Mouse (Mus musculus): Measurements from ENCODE around the gene Stac2.

Stac2 gene

DNA sequence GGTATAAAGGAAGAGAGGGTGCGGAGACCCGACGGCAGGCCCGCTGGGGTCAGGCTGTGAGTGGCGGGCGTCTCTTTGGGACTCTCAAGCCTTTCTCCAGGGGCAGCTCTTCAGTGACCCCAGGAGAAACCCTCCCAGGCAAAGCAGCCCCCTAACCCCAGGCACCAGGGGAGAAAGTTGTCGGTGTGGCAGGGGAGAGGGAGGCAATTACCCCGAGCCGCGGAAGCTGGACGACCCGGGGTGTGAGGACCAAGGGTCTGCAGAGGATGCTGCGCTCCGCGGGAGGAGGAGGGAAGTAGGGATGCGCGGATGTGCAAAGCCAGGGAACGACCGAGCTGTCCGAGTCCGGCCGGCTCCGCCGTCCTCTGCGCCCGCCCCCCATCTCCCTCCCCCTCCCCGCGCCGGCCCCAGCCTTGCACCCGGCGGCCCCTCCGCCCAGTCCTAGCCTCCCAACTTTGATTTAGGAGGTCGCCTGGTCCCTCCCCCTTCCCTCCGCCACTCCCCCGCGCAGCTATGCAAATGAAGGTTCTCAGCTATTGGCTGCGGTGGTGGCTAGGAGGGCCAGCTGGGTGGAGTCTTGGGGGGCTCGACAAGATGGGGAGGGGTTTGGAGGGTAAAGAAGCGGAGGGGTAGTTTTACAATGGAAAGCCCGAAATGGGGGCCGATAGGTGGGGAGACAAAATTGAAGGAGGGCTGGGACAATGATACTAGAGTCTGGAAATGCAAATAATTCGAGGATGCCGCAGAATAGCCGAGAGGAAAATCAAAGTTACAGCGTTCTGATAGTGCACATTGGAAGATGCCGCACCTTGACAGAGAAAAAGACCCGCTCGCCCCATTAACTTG is at the start of gene Stac2:
TSS of gene Stac2 (minus strand) at position 474 of the 846 bp plus-strand sequence.
- DNase-seq (ENCODE audit: low spot score) = no peak

DNA sequence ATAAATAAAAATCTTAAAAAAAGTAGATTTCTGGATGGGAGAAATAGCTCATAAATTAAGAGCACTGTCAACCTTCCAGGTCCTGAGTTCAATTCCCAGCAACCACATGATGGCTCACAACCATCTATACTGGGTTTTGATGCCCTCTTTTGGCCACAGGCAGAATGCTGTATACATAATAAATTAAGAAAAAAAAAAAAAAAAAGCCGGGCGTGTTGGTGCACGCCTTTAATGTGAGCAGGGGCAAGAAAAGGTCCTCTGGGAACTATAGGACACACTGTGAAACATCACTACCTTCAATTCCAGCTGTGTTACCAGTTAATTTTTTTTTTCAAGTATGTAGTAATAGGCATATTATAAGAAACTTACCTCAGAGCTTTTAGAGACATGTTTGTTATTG is 48.1 kb upstream of the Stac2 start:
- no peak for DNase-seq (ENCODE audit: low spot score)

DNA sequence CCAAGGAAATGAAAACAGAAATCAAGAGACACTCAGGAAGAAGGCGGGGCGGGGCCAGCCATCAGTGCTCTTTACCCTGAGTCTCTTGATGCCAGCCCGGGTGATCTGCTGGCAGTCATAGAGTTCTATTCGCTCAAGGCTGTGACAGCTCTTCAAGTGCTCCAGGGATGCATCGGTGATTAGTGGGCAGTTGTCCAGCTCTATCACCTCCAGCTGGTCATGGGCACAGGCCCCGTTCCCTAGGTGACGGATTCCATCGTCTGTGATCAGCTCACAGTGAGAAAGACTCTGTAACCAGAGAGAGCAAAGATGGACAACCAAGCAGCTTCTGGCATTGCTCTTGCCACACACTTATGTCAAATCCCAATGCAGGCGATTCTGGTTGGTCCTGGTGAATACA is 37.3 kb upstream of the Stac2 start:
- DNase-seq (ENCODE audit: low spot score) = no peak

DNA sequence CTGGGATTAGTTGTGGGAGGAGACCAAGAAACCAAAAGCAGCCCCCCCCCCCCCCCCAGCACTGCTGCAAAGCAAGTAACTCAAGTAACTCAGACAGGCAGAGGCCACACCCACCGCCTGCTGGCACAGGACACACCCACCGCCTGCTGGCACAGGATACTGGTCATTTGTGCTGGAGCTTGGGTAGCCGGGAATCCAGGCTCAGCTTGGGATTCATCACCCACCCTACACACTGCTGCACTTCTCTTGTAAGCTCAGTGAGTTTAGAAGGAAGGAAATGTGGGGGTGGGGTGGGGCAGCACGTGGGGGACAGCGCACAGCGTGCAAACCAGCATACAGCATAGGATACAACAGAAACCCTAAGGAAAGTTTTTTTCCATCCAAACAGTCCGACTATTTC is 35.0 kb upstream of the Stac2 start:
- no peak for DNase-seq (ENCODE audit: low spot score)

DNA sequence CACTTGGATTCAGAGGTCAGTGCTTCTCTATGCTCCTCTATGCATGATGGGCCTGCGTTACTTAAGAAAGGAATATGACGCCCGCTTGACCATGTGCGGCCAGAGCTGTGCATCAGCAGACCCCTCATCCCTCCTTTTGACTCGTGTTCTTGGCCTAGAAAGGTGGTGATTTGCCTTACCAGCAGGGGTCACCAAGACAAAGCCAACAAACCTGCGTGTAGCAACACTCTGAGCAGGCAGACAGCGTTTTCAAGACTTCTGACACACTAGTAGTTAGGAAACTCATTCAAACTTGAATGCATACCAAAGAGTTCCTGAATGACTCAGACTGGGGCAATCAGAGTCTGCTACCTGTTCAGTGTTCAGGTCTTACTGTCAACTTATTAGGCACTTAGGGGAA is 33.3 kb upstream of the Stac2 start:
- no peak for DNase-seq (ENCODE audit: low spot score)

DNA sequence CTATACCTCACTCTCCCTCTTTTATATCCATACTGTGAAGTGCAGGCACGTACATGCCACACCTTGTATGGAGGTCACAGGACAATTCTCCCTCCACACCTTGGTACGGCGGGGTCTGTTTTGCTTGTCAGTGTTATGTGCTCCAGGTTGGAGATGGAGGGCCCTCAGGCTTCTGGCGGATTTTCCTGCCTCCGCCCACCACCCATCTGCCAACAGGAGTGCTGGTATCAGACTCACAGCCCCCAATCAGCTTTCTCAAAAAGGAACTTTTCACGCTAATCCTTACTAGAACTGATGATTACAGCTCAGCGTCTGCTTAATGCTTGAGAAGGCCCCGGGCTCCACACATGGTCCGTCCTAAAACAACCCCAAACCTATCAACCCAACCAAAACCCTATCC is 32.9 kb upstream of the Stac2 start:
- no peak for DNase-seq (ENCODE audit: low spot score)

DNA sequence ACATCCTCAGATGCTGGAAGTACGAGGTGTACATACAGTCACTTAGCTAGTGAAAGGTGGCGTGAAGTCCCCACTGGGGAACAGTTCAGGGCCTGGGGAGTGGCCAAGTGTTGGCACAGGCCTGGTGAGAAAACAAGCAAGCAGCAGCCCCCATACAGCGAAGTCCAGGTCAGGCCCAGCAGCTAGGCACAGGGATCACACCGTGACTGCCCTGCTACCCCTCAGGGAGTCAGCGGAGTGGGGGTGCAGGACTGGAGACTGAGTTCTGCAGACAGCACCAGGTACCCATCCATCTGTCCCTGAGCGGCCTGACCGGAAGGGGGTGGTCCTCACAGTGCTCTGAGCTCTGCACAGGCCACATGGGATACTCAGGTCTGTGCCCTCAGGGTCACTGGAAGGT is 29.5 kb upstream of the Stac2 start:
- no peak for DNase-seq (ENCODE audit: low spot score)

DNA sequence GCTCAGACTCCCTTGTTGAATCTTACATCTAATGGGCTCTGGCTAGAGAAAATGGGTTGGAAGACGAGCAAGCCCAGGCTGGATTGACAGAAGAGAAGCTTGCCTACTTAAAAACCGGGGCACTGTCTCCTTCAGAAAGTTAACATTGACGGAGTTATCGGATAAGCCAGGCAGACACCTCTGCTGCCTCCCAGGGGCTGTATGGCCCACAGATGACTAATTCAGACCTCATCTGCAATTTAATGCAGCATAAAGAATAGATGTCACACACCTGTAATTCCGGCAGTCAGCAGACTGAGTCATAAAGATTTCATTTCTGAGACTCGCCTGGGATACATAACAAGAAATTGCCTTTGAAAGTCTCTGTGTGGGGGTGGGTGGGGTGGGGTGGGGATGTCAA is 27.2 kb upstream of the Stac2 start:
- no peak for DNase-seq (ENCODE audit: low spot score)

DNA sequence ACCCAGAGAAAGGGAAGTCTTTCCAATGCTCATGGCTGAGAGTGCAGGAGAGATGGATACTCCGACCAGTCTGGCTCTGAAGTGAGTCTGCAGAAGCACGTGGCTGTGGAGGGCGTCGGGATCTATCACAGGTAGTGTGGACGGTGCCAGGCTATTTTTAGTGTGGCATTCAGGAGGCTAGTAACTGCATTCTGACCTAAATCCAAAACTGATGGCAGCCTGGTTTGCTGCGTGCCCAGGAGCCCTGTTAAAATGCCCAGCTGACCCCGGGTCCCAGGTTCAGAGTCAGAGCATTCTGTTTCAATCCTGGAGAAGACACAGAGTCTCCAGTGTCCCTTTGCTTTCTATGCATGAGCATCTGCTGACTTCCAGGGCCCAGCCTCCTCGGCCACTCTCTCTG is 23.8 kb upstream of the Stac2 start:
- no peak for DNase-seq (ENCODE audit: low spot score)

DNA sequence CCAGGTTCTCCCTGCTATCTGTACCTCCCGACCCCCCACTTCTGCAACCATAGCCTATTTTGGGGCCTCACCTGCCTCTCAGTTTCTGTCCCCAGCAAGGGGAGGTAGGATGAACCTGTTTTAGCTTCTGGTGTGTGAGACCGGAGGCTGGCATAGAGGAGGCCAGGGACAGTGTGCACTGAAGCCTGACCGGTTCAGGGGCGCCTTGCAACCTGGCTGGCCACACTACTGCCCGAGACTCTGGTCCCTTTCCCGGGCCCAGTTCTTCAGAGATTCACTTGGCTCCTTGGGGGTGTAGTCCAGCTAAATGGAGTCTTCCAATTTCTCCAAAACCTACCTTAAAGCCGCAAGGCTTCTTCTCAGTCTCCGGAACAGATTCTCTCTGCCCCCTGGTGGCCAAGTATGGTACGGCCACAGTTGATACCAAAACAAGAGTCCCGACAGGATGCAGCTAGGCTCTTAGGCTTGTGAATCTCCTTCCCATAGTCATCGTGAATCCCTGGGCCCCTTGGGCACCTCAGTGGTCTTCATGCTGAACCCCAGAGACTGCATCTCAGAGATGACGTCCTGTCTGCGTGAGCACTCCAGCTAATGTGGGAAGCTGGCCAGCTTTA is 22.0 kb upstream of the Stac2 start:
- peak; percentile 72 for DNase-seq (ENCODE audit: low spot score)

DNA sequence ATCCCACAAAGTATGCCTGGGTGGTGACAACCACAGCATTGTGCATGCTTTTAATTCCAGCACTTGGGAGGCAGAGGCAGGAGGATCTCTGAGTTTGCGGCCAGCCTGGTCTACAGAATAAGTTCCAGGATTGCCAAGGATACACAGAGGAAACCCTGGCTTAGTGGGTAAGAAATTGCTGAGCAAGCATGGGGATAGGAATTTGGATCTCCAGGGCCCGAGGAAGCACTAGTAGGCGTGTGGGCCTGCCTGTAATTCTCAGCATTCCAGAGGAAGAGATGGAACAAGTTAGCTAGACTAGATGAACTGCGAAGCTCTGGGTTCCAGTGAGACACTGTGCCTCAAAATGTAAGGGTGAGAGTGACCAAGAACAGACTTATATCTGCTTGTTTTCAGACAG is 20.2 kb upstream of the Stac2 start:
- DNase-seq (ENCODE audit: low spot score) = no peak

DNA sequence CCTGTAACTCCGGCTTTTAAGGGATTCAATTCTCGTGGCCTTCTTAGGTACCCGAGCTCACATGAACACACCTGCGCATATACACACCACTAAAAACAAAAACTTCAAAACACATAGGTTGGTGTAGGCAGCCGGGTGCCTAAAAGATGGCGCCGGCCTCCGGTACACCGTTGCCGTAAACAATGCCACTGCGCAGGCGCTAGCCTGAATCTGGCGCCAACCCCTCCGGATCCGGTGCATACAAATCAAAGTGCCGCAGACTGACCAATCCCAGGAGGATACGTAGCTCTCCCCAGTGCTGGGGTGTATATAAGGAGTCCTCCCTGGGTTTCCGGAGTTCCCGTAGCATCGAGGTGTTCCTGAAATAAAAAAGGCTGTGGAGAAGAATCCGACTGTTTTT is 14.0 kb upstream of the Stac2 start:
- DNase-seq (ENCODE audit: low spot score) = no peak

DNA sequence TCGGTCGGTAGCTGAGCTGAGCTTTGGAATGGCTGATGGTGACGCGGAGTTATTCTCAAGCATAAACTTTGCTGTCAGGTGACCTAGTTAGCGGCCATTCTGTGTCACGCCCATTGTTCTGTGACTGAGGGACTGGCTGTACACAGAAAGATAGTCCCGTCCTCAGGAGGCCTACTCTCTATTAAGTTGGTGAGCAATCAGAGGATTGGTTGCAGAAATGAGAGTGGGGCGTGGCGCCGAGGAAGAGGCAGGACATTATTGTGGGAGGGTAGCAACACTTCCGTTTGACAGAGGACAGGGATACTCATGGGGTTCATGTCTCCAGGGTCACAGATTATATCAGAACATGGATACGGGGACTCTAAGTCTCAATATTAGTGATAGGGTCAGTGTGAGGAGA is 12.9 kb upstream of the Stac2 start:
- no peak for DNase-seq (ENCODE audit: low spot score)

DNA sequence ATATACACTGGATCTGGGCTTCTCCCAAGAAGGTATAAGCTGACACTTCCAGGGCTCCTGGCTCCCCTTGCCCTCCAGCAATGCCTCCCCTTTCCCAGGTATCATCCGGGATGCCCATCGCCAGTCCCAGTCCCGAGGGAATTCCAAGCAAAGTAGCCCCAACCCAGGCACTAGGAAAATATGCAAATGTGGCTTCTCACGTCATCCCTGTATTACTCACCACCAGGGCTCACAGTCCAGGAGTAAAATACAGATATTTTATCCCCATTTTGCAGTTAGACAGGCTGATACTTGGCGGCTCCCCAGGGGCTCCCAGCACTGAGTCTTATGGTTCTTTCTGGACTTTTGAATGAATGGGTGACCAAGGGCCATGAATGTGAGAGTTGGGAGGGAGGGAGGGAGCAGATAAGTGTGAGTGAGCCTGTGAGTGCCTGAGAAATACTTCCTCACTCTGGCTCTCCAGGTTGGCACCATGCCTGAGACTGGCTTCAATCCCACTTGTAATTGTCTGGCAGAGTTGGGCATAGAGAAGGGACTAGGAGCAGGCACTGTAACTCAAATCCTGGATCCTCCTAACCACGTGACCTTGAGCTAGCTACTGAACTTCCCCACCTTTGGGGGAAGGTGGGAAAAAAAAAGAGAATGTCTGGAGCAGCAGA is 8.8 kb upstream of the Stac2 start:
- DNase-seq (ENCODE audit: low spot score) = no peak

DNA sequence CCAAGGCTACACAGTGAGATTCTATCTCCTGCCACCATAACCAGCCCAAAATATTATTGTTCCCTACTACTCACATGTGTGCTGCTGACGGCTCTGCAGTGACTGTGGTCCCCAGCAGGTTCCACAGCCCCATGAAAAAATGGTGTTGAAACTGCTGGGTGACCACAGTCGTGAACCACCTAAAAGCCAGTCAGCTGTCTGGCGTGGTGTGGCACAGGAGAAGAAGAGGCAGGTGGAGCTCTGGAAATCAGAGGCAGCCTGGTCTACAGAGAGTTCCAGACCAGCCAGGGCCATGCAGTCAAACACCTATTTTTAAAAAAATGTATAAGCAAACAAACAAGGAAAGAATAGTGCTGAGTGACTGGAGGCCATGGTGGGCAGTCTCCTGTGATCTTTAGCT is 8.2 kb upstream of the Stac2 start:
- no peak for DNase-seq (ENCODE audit: low spot score)

DNA sequence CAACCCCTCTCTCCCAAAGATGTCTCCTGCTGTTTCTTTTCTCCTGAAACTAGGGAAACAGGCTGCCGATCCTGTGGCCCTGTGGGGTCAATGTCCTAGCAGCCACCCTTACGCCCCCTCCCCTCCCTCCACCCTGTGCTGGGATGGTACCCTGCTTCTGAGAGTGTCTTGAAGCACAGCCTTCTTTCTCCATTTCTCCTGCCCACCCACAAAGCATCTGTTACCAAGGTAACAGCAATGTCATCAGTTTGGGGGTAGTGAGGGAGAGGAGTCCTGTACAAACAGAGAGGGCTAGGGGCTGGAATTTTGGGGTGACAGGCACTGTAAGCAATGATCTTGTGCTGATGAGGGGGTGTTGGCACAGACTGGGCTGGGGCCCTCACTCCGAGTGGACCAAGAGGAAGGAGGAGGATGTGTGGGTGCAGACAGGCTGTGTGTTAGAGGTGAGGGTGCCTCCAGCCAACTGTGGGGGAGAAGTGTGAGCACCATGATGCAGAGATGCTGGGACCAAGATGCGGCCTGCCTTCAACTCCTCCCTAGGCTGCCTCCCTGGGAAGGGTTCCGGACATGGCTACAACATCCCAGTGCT is 6.9 kb upstream of the Stac2 start:
- DNase-seq (ENCODE audit: low spot score) = no peak

DNA sequence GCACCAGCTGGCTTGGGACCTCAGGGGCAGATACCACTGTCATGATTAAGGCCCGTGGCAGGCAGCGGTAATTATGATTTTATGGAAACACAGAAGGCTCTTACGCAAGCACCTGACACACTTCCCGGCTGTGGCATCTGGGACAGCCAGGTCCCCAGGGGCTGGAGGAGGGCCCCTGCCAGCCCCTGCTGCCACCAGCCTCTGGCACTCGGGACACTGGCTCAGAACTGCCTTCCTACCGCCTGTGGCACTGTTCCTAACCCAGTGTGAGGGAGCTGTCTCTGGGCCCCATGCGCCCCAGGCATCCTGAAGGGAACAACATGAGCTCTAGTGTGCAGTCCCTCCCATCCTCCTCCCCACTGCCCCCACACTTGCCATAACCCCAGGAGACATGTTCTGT is 6.4 kb upstream of the Stac2 start:
- DNase-seq (ENCODE audit: low spot score) = no peak

DNA sequence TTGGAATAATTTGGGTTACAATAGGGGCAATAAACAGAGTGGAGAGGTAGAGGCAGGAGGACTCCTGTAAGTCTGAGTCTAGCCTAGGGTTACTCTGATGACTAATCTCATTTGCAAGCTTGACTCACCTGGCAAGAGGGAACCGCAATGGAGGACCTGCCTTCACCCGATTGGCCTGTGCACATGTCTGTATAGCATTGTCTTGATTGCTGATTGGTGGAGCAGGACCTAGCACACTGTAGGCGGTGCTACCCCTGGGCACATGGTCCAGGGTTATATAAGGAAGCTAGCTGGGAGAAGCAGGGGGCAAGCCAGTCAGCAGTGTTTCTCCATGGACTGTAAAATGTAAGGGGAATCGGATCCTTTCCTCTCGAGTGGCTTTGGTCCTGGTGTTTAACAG is 4.7 kb upstream of the Stac2 start:
- no peak for DNase-seq (ENCODE audit: low spot score)

DNA sequence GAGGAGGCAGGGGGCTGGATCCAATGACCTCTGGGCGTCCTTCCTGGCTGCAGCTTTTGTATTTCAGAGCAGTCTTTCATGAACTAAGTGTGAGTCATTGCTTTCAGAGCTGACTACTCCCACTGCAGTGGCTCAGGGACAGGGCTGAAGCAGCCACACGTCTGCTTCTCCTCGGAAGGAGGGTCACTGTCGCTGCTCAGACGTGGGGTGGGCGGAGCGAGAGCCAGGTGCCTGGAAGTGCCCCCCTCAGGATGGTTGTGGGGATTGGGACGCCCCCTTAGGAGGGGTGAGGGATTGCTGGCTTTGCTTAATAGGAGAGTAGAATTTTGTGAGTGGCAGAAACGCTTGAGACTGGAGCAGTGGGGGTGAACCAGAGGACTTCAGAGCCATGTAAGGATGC is 4.2 kb upstream of the Stac2 start:
- DNase-seq (ENCODE audit: low spot score) = no peak

DNA sequence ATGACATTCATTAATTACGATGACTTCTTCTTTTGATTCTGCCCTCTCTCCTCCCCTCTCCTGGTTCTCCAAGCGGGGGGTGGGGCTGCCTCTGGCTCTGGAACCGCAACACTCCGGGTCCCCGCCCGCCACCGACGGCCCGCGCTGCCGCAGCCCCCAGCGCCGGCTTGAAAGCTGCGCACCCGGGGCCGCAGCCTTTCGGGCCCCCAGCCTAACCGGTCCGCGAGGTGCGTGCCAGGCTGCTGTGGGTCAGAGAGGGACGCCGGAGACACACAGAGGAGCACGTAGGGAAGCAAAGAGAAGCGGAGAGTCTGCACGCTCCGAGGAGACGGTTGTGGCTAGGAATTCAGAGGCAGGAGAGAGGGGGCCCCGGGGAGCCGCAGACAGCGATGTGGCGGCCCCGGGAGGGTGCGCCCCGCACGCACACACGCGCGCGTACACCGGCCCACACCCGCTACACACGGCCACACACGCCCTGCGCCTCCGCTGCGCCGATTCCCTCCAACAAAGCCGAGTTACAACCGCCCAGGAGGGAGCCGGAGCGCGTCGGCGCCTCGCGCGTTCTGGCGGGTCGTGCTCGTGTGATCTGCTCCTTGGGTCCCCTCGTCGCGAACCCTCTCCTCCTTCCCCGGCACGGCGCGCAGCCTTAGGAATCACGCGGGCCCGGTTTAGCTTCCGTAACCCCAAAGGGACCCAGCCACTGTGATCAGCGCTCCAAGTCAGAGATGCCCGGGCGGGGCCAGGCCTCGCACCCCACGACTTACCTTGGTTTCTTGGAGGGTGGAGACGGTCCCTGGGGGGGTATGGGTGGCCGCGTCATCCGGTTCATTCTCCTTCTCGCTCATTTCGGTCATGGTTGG is 903 bp downstream of the Stac2 start:
- no peak for DNase-seq (ENCODE audit: low spot score)

DNA sequence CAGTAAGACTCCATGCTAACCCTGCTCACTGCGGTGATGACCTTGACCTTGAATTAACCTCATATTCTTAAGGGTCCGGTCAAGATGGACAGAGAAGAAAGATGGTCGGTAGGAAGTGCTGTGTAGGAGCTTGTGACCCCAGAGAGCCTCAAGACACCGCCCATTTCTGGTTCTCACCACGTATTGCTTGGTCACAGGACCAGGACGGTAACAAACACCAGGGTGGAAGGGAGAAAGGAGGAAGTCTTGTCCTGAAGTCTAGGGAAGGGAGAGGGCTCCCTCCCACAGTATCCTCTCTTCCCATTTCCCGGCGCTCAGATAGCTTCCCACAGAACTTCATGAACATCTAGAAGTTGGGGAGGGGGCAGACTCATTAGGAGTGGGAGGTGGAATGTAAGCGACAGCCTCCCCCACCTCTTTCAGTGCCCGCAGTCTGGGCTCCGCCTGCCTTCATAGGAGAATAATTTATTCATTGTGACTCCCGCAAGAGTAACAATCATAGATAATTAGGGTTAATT is 1.6 kb downstream of the Stac2 start:
- no peak for DNase-seq (ENCODE audit: low spot score)

DNA sequence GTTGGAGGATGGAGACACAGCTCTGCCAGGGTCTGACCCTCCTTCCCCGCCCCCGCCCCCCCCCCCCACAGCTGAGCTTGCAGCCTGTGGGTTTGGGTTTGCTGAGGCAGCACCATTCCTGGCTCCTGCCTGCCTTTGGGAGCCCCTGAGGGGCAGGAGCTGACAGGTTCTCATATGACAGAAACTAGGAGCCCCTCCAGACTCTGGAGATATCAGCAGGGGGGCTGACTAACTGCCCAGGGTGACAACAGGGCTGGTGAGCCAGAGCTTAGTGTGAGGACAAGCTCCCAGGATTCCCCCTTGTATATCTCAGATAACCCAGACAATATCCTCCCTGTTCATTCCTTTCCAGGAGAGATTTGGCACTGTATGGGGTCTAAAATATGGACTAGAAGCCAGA is 2.3 kb downstream of the Stac2 start:
- no peak for DNase-seq (ENCODE audit: low spot score)

Measured in c-Kit-positive CD71-positive TER-119-positive erythroid progenitor cells, embryonic 14.5 days (primary cell).